Mouse (Mus musculus) embryonic facial prominence, embryonic 14.5 days (tissue): ENCODE measurements around the gene Galr2. TPM values are rescaled to one million over a fixed set of nuclear protein-coding genes. Genes with fewer than 3 reads are reported as not detected.
"Not testable (repeated sequence)": the region's sequence is repeated elsewhere in the genome, so short reads cannot be mapped to it uniquely, and the experiment has no call there.

ENCODE experiments used
- ATAC-seq: fragments of 200-750 bp; cut with Nextera tagmentation; 2 replicates; pipeline ENCODE4 v1.8.0; 2017; ENCODE audit warnings: low read depth, moderate number of reproducible peaks, moderate TSS enrichment
- DNase-seq: peaks from one replicate; pipeline ENCODE4 v3.0.0-alpha.2; 2015; ENCODE audit warnings: low spot score
- H3K27ac ChIP-seq: fragments of 300-500 bp; sonication (generic); replicated peaks from 2 replicates; pipeline ENCODE4 v1.5.1; 2014; ENCODE audit warnings: low read depth, mild to moderate bottlenecking, low read length, moderate library complexity
- H3K27me3 ChIP-seq: fragments of 300-500 bp; sonication (generic); replicated peaks from 2 replicates; pipeline ENCODE4 v1.6.1; 2014; ENCODE audit warnings: low read length; ENCODE audit not compliant: control insufficient read depth, insufficient read depth
- H3K36me3 ChIP-seq: fragments of 300-500 bp; sonication (generic); 2 replicates; pipeline ENCODE4 v1.6.1; 2014; ENCODE audit warnings: low read length, mixed read lengths; ENCODE audit not compliant: control insufficient read depth, insufficient read depth
- H3K4me1 ChIP-seq: fragments of 300-500 bp; sonication (generic); 2 replicates; pipeline ENCODE4 v1.6.1; 2014; ENCODE audit warnings: antibody characterized with exemption, low read length; ENCODE audit not compliant: control insufficient read depth, insufficient read depth
- H3K4me2 ChIP-seq: fragments of 300-500 bp; sonication (generic); 2 replicates; pipeline ENCODE4 v1.6.1; 2014; ENCODE audit warnings: low read depth, mild to moderate bottlenecking, low read length, moderate library complexity, mixed read lengths
- H3K4me3 ChIP-seq: fragments of 300-500 bp; sonication (generic); 2 replicates; pipeline ENCODE4 v1.5.1; 2014; ENCODE audit warnings: low read depth, mild to moderate bottlenecking, low read length
- H3K9ac ChIP-seq: fragments of 300-500 bp; sonication (generic); 2 replicates; pipeline ENCODE4 v1.6.1; 2014; ENCODE audit warnings: low read depth, mild to moderate bottlenecking, low read length, moderate library complexity, mixed read lengths
- H3K9me3 ChIP-seq: fragments of 300-500 bp; sonication (generic); 2 replicates; pipeline ENCODE4 v1.6.1; 2016; ENCODE audit warnings: low read length; ENCODE audit not compliant: control insufficient read depth
- WGBS: fragments of 180-500 bp; shearing (Covaris S2); extraction: QIAGEN DNeasy Blood & Tissue Kit; methylation state at CpG from one replicate; pipeline ENCODE4 v1.1.7; 2014; 5-methylcytosine and 5-hydroxymethylcytosine counted together
- polyA plus RNA-seq: library from polyadenylated mRNA; unstranded; fragments of >200 nt; fragmentation: Nextera tagmentation; extraction: Ambion mirVana; gene quantifications from 2 replicates; pipeline ENCODE4 v1.2.1, GENCODE M21; 2014

Gene Galr2
- polyA plus RNA-seq, 1 experiment from 2014 or later = 0.60 TPM

DNA sequence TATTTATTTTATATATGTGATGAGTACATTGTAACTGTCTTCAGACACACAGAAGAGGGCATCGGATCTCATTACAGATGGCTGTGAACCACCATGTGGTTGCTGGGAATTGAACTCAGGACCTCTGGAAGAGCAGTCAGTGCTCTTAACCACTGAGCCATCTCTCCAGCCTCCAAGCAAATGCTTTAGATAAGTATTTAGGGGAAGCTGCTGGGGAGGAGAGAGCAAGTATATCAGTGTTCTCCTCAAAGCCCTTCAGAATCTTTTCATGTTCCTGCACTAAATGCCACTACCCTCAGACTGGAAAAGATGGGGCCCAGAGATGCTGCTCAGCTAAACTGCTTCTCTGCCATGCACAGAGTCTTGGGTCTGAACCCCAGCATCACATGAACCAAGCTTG, 3.6 kb upstream of the Galr2 start:
- H3K9ac ChIP-seq, H3K9me3 ChIP-seq, H3K4me3 ChIP-seq, DNase-seq, ATAC-seq, H3K36me3 ChIP-seq, H3K4me2 ChIP-seq, H3K27ac ChIP-seq: not testable (repeated sequence)
- Histone ChIP-seq H3K27me3 (peaks cover 26% of the 10 kb centered on the region), H3K4me1 (peaks cover 21% of the 10 kb centered on the region)
- WGBS = 93% methylated on average over 1 of the region's 1 CpGs

DNA sequence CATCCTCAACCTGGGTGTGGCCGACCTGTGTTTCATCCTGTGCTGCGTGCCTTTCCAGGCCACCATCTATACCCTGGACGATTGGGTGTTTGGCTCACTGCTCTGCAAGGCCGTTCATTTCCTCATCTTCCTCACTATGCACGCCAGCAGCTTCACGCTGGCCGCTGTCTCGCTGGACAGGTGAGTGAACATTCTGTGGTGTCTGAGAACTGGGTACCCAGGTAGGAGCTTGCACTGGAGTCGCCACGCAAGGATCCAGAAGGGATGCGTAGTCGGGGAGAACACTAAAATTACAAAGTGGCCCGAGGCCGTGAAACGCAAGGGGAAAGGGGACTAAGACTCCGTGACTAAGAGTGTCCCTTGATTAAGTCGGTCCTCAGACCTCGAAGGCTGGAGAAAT, 932 bp downstream of the Galr2 start:
- H3K9me3 ChIP-seq = no peaks in the 10 kb centered on the region
- 1% methylated on average over 18 of the region's 18 CpGs for WGBS
- no peak for DNase-seq

GRCm38 (mm10) chr11:116282089-116282488, 1.4 kb downstream of the Galr2 start:
- H3K4me3 ChIP-seq = peak overlapping the region; percentile 31
- peak; percentile 17 for DNase-seq
- peaks cover 60% of the 10 kb centered on the region for H3K27me3 ChIP-seq
- WGBS = 3% methylated on average over 11 of the region's 11 CpGs
- H3K27ac ChIP-seq = no peak overlapping the region
- H3K36me3 ChIP-seq = no peaks in the 10 kb centered on the region
- H3K9me3 ChIP-seq = no peaks in the 10 kb centered on the region
- peak overlapping the region; percentile 57 for H3K4me2 ChIP-seq
- H3K4me1 ChIP-seq = peaks cover 16% of the 10 kb centered on the region
- no peak for ATAC-seq
- no peak overlapping the region for H3K9ac ChIP-seq

More for the DNA sequence above, 932 bp downstream of the Galr2 start:
- H3K36me3 ChIP-seq = no peaks in the 10 kb centered on the region
- peak overlapping the region; percentile 31 for H3K4me3 ChIP-seq
- H3K4me2 ChIP-seq = peak overlapping the region; percentile 57
- no peak overlapping the region for H3K27ac ChIP-seq
- H3K4me1 ChIP-seq = peaks cover 16% of the 10 kb centered on the region
- ATAC-seq = no peak
- H3K27me3 ChIP-seq = peaks cover 60% of the 10 kb centered on the region
- peak overlapping the region; percentile 54 for H3K9ac ChIP-seq

- peaks cover 16% of the 10 kb centered on the region for H3K4me1 ChIP-seq
- H3K27ac ChIP-seq = no peak overlapping the region
- DNase-seq (no peak), ATAC-seq (no peak)
- whole genome bisulfite sequencing = 13% methylated on average over 46 of the region's 48 CpGs
- peak overlapping the region; percentile 16; the same call in 1 of the 2 replicates for H3K4me2 ChIP-seq
- H3K4me3 ChIP-seq = peak overlapping the region; percentile 14; the same call in 1 of the 2 replicates
- peaks cover 4% of the 10 kb centered on the region; the same call in 1 of the 2 replicates for H3K36me3 ChIP-seq
- H3K9ac ChIP-seq = no peak overlapping the region
- peaks cover 60% of the 10 kb centered on the region for H3K27me3 ChIP-seq
- H3K9me3 ChIP-seq = no peaks in the 10 kb centered on the region
These were observed 2.3 kb downstream of the Galr2 start for GRCm38 (mm10) chr11:116282912-116283521.

GRCm38 (mm10) chr11:116283982-116284381, 3.2 kb downstream of the Galr2 start:
- DNase-seq (no peak), ATAC-seq (no peak)
- WGBS = 33% methylated on average over 6 of the region's 6 CpGs
- Histone ChIP-seq H3K27ac (no peak overlapping the region), H3K27me3 (peaks cover 60% of the 10 kb centered on the region), H3K9ac (no peak overlapping the region), H3K36me3 (peaks cover 14% of the 10 kb centered on the region), H3K4me1 (peaks cover 16% of the 10 kb centered on the region), H3K4me2 (no peak overlapping the region), H3K4me3 (no peak overlapping the region), H3K9me3 (no peaks in the 10 kb centered on the region)

- H3K36me3 ChIP-seq = peaks cover 32% of the 10 kb centered on the region
- no peak overlapping the region for H3K27ac ChIP-seq
- H3K4me2 ChIP-seq = no peak overlapping the region
- peaks cover 47% of the 10 kb centered on the region for H3K27me3 ChIP-seq
- no peaks in the 10 kb centered on the region for H3K9me3 ChIP-seq
- 75% methylated on average over 7 of the region's 7 CpGs for WGBS
- peak; percentile 86 for ATAC-seq
- no peak overlapping the region for H3K4me3 ChIP-seq
- DNase-seq = peak; percentile 83
- no peak overlapping the region for H3K9ac ChIP-seq
- peaks cover 16% of the 10 kb centered on the region for H3K4me1 ChIP-seq
These were observed 5.0 kb downstream of the Galr2 start for GRCm38 (mm10) chr11:116285770-116286191.

DNA sequence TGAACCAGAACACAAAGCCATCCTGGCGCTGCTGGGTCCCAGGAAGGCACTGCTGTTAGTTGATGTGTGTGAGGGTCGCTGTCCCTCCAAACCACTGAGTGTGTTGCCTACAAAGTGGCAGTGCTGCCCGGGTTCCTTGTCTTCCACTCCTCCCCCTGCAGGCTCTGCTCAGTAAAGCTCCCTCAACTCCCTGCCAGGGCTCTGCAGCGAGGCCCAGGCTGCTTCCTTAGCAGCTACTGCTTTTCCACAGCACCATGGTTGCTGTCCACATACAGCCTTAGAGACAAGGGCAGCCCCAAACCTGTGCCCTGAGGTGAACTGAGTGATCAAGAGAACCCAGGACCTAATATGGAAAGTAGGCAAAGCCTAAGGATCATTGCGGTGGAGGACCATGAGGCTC, 6.6 kb downstream of the Galr2 start:
- DNase-seq (no peak), ATAC-seq (no peak)
- 68% methylated on average over 5 of the region's 5 CpGs for WGBS
- Histone ChIP-seq H3K4me3 (no peak overlapping the region), H3K4me2 (no peak overlapping the region), H3K27ac (no peak overlapping the region), H3K36me3 (peaks cover 48% of the 10 kb centered on the region), H3K9me3 (no peaks in the 10 kb centered on the region), H3K9ac (no peak overlapping the region), H3K27me3 (peaks cover 32% of the 10 kb centered on the region), H3K4me1 (peaks cover 6% of the 10 kb centered on the region)

DNA sequence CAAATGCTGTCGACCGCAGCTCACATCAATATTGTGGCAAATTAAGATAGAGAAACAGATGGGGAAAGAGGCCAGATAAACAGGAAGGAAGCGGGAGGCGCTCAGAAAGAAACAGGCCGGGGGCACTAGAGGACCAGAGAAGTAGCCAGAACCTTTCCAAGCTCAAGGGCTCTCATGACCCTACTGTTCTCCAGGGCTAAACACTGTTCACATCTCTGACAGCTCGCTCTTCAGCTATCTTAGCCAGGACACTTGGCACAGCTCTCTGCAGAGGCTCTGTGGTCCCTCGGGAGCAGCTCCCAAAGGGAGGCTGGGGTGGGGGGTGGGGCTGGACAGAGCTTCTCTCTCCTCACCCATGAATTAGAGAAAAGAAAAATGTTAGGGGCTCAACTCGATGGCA, 9.8 kb downstream of the Galr2 start:
- Histone ChIP-seq H3K9ac (no peak overlapping the region), H3K4me1 (no peaks in the 10 kb centered on the region), H3K36me3 (peaks cover 73% of the 10 kb centered on the region), H3K27me3 (no peaks in the 10 kb centered on the region), H3K4me2 (no peak overlapping the region), H3K9me3 (no peaks in the 10 kb centered on the region), H3K4me3 (no peak overlapping the region), H3K27ac (no peak overlapping the region)
- 73% methylated on average over 8 of the region's 8 CpGs for WGBS
- ATAC-seq = no peak
- no peak for DNase-seq

- no peak overlapping the region for H3K4me3 ChIP-seq
- no peaks in the 10 kb centered on the region for H3K4me1 ChIP-seq
- H3K4me2 ChIP-seq = no peak overlapping the region
- DNase-seq = no peak
- H3K27me3 ChIP-seq = no peaks in the 10 kb centered on the region
- WGBS = 90% methylated on average over 13 of the region's 13 CpGs
- H3K36me3 ChIP-seq = peaks cover 92% of the 10 kb centered on the region
- H3K9me3 ChIP-seq = no peaks in the 10 kb centered on the region
- ATAC-seq = no peak
- no peak overlapping the region for H3K9ac ChIP-seq
- H3K27ac ChIP-seq = no peak overlapping the region
These were observed 11.7 kb downstream of the Galr2 start for GRCm38 (mm10) chr11:116292401-116292800.
